Mouse (Mus musculus): Measurements from ENCODE around the gene Dnase2a. TPM values are rescaled to one million over a fixed set of nuclear protein-coding genes. Genes with fewer than 3 reads are reported as not detected.

Dnase2a gene
- polyA plus RNA-seq, 1 experiment from 2014 or later = 17.9 TPM

- no peak for ATAC-seq (ENCODE audit: insufficient number of reproducible peaks, insufficient read depth, low FRiP score, low read depth)
- WGBS = 91% methylated on average over 4 of the region's 4 CpGs
- Histone ChIP-seq H3K4me3 (ENCODE audit: low read depth, low read length) (no peak overlapping the region), H3K9me3 (ENCODE audit: control insufficient read depth, low read depth, low read length) (no peaks in the 10 kb centered on the region), H3K27ac (ENCODE audit: low read length) (no peak overlapping the region), H3K9ac (replicated peaks; ENCODE audit: low read depth, low read length) (no peak overlapping the region), H3K4me1 (ENCODE audit: control insufficient read depth, insufficient read depth, low read length) (no peaks in the 10 kb centered on the region), H3K36me3 (ENCODE audit: control insufficient read depth, insufficient read depth, low read length) (peaks cover 16% of the 10 kb centered on the region), H3K27me3 (ENCODE audit: control insufficient read depth, insufficient read depth, low read length) (no peaks in the 10 kb centered on the region), H3K4me2 (replicated peaks; ENCODE audit: low read depth, low read length) (no peak overlapping the region)
These were observed 23.6 kb upstream of the Dnase2a start for GRCm38 (mm10) chr8:84884728-84885127.

DNA sequence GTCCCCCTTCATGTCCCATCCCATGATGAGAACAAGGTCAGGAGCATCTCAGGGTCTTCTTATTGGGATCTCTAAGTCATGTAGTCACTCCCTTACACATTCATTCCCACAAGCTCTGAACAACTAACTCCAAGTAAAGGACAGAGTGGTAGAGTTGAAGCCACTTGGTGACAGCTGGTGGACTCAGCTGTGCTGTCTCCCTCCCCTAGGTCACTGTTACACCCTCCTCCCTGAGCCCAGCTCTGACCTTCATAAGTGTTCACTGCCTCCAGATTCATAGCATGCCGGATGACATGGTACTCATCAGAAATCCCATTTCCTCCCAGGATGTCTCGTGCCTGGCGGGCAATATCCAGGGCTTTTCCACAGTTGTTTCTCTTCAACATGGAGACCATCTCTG lies 20.1 kb upstream of the Dnase2a start:
- Histone ChIP-seq H3K36me3 (ENCODE audit: control insufficient read depth, insufficient read depth, low read length) (peaks cover 20% of the 10 kb centered on the region), H3K4me1 (ENCODE audit: control insufficient read depth, insufficient read depth, low read length) (no peaks in the 10 kb centered on the region; the same call in 1 of the 2 replicates), H3K27me3 (ENCODE audit: control insufficient read depth, insufficient read depth, low read length) (no peaks in the 10 kb centered on the region), H3K27ac (ENCODE audit: low read length) (no peak overlapping the region), H3K9me3 (ENCODE audit: control insufficient read depth, low read depth, low read length) (no peaks in the 10 kb centered on the region), H3K4me2 (replicated peaks; ENCODE audit: low read depth, low read length) (no peak overlapping the region), H3K9ac (replicated peaks; ENCODE audit: low read depth, low read length) (no peak overlapping the region), H3K4me3 (ENCODE audit: low read depth, low read length) (no peak overlapping the region)
- ATAC-seq (ENCODE audit: insufficient number of reproducible peaks, insufficient read depth, low FRiP score, low read depth) = no peak
- WGBS = 84% methylated on average over 3 of the region's 3 CpGs

- no peaks in the 10 kb centered on the region for H3K9me3 ChIP-seq (ENCODE audit: control insufficient read depth, low read depth, low read length)
- peaks cover 20% of the 10 kb centered on the region for H3K36me3 ChIP-seq (ENCODE audit: control insufficient read depth, insufficient read depth, low read length)
- no peak overlapping the region for H3K9ac ChIP-seq (replicated peaks; ENCODE audit: low read depth, low read length)
- WGBS = 97% methylated on average over 1 of the region's 1 CpGs
- no peak for ATAC-seq (ENCODE audit: insufficient number of reproducible peaks, insufficient read depth, low FRiP score, low read depth)
- H3K4me1 ChIP-seq (ENCODE audit: control insufficient read depth, insufficient read depth, low read length) = peaks cover 1% of the 10 kb centered on the region; the same call in 1 of the 2 replicates
- no peaks in the 10 kb centered on the region for H3K27me3 ChIP-seq (ENCODE audit: control insufficient read depth, insufficient read depth, low read length)
- H3K27ac ChIP-seq (ENCODE audit: low read length) = no peak overlapping the region
- no peak overlapping the region for H3K4me2 ChIP-seq (replicated peaks; ENCODE audit: low read depth, low read length)
- H3K4me3 ChIP-seq (ENCODE audit: low read depth, low read length) = no peak overlapping the region
These were observed 19.2 kb upstream of the Dnase2a start for GRCm38 (mm10) chr8:84889141-84889540.

- Histone ChIP-seq H3K27me3 (ENCODE audit: control insufficient read depth, insufficient read depth, low read length) (no peaks in the 10 kb centered on the region), H3K9ac (replicated peaks; ENCODE audit: low read depth, low read length) (peak overlapping the region; percentile 47), H3K36me3 (ENCODE audit: control insufficient read depth, insufficient read depth, low read length) (peaks cover 7% of the 10 kb centered on the region; the same call in 1 of the 2 replicates), H3K4me1 (ENCODE audit: control insufficient read depth, insufficient read depth, low read length) (peaks cover 6% of the 10 kb centered on the region; the same call in 1 of the 2 replicates), H3K9me3 (ENCODE audit: control insufficient read depth, low read depth, low read length) (no peaks in the 10 kb centered on the region), H3K27ac (ENCODE audit: low read length) (0 out of 2 replicates have a peak overlapping the region, but pooled peaks have one; percentile 2), H3K4me2 (replicated peaks; ENCODE audit: low read depth, low read length) (peak overlapping the region; percentile 76), H3K4me3 (ENCODE audit: low read depth, low read length) (peak overlapping the region; percentile 54)
- 8% methylated on average over 31 of the region's 31 CpGs for WGBS
- 0 out of 2 replicates have a peak, but pooled peaks have one; percentile 38 for ATAC-seq (ENCODE audit: insufficient number of reproducible peaks, insufficient read depth, low FRiP score, low read depth)
These were observed 15.2 kb upstream of the Dnase2a start for GRCm38 (mm10) chr8:84892993-84893708.

DNA sequence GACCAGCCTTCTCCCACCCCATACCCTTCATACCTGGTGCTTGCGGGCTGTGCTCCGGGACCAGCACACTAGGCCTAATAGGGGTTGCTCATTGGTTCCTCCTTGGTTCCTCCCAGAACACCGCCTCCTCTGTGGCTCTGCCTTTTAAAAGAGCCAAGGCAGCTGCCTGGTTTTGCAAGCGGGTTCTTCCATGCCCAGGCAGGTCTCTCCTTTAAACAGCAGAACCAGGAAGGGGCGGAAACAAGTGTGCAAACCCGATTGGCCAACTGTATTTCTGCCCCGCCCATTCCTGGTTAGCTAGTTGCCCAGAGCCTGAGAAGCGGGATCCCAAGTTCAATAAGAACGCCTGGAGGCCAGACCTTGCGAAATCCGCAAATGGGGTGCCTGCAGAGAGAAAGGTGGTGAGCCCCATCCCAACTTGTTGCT lies 14.6 kb upstream of the Dnase2a start, which contains the start of gene Gcdh:
Gene Gcdh, minus strand, starts transcription at position 213 of the 426 bp plus-strand sequence.
- Histone ChIP-seq H3K9me3 (ENCODE audit: control insufficient read depth, low read depth, low read length) (no peaks in the 10 kb centered on the region), H3K4me2 (replicated peaks; ENCODE audit: low read depth, low read length) (peak within 1 kb of the TSS; percentile 76), H3K4me1 (ENCODE audit: control insufficient read depth, insufficient read depth, low read length) (peaks cover 6% of the 10 kb centered on the region; the same call in 1 of the 2 replicates), H3K4me3 (ENCODE audit: low read depth, low read length) (peak within 1 kb of the TSS; percentile 54), H3K9ac (replicated peaks; ENCODE audit: low read depth, low read length) (peak within 1 kb of the TSS; percentile 47), H3K27me3 (ENCODE audit: control insufficient read depth, insufficient read depth, low read length) (no peaks in the 10 kb centered on the region), H3K36me3 (ENCODE audit: control insufficient read depth, insufficient read depth, low read length) (0 out of 2 replicates have a peak, but pooled peaks cover 4% of the 10 kb centered on the region), H3K27ac (ENCODE audit: low read length) (0 out of 2 replicates have a peak within 1 kb of the TSS, but pooled peaks have one; percentile 2)
- WGBS = 1% methylated on average over 11 of the region's 11 CpGs
- peak; percentile 97 for ATAC-seq (ENCODE audit: insufficient number of reproducible peaks, insufficient read depth, low FRiP score, low read depth)

DNA sequence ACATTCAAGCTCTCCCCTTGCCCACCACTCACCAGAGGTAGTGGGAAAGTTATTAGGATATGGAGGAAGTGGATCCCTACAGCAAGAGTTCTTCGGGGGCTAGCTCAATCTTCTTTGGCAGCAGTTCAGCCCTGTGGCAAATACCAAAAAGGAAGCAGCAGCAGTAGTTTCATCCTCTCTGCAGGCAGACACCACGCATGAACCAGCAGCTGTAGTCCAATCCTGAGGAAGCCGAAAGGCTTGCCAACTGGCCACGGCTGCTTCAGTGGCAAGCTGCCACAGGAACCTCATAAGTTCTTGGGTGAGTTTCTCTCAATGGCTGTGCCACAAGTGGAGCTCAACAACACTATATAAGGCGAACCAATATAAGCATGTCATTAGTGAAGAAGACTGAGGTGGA lies 12.4 kb upstream of the Dnase2a start:
- Histone ChIP-seq H3K4me3 (ENCODE audit: low read depth, low read length) (no peak overlapping the region), H3K27ac (ENCODE audit: low read length) (no peak overlapping the region), H3K4me2 (replicated peaks; ENCODE audit: low read depth, low read length) (no peak overlapping the region), H3K27me3 (ENCODE audit: control insufficient read depth, insufficient read depth, low read length) (no peaks in the 10 kb centered on the region), H3K4me1 (ENCODE audit: control insufficient read depth, insufficient read depth, low read length) (peaks cover 6% of the 10 kb centered on the region; the same call in 1 of the 2 replicates), H3K9ac (replicated peaks; ENCODE audit: low read depth, low read length) (no peak overlapping the region), H3K9me3 (ENCODE audit: control insufficient read depth, low read depth, low read length) (no peaks in the 10 kb centered on the region), H3K36me3 (ENCODE audit: control insufficient read depth, insufficient read depth, low read length) (no peaks in the 10 kb centered on the region)
- 84% methylated on average over 5 of the region's 5 CpGs for WGBS
- no peak for ATAC-seq (ENCODE audit: insufficient number of reproducible peaks, insufficient read depth, low FRiP score, low read depth)

GRCm38 (mm10) chr8:84901071-84901470 lies 7.3 kb upstream of the Dnase2a start:
- no peak overlapping the region for H3K4me2 ChIP-seq (replicated peaks; ENCODE audit: low read depth, low read length)
- no peak overlapping the region for H3K9ac ChIP-seq (replicated peaks; ENCODE audit: low read depth, low read length)
- no peak for ATAC-seq (ENCODE audit: insufficient number of reproducible peaks, insufficient read depth, low FRiP score, low read depth)
- H3K4me1 ChIP-seq (ENCODE audit: control insufficient read depth, insufficient read depth, low read length) = no peaks in the 10 kb centered on the region
- no peak overlapping the region for H3K4me3 ChIP-seq (ENCODE audit: low read depth, low read length)
- H3K36me3 ChIP-seq (ENCODE audit: control insufficient read depth, insufficient read depth, low read length) = no peaks in the 10 kb centered on the region
- no peaks in the 10 kb centered on the region for H3K9me3 ChIP-seq (ENCODE audit: control insufficient read depth, low read depth, low read length)
- H3K27ac ChIP-seq (ENCODE audit: low read length) = no peak overlapping the region
- no peaks in the 10 kb centered on the region for H3K27me3 ChIP-seq (ENCODE audit: control insufficient read depth, insufficient read depth, low read length)
- 49% methylated on average over 4 of the region's 4 CpGs for WGBS

GRCm38 (mm10) chr8:84901752-84902151 lies 6.6 kb upstream of the Dnase2a start, which contains the start of gene Klf1:
Gene Klf1, plus strand, starts transcription at chr8:84901928.
- peak within 1 kb of the TSS; percentile 93 for H3K4me2 ChIP-seq (replicated peaks; ENCODE audit: low read depth, low read length)
- peak within 1 kb of the TSS; percentile 63 for H3K4me3 ChIP-seq (ENCODE audit: low read depth, low read length)
- peak within 1 kb of the TSS; percentile 71 for H3K9ac ChIP-seq (replicated peaks; ENCODE audit: low read depth, low read length)
- no peaks in the 10 kb centered on the region for H3K9me3 ChIP-seq (ENCODE audit: control insufficient read depth, low read depth, low read length)
- no peaks in the 10 kb centered on the region for H3K36me3 ChIP-seq (ENCODE audit: control insufficient read depth, insufficient read depth, low read length)
- no peaks in the 10 kb centered on the region for H3K27me3 ChIP-seq (ENCODE audit: control insufficient read depth, insufficient read depth, low read length)
- H3K27ac ChIP-seq (ENCODE audit: low read length) = peak within 1 kb of the TSS; percentile 69; the same call in 1 of the 2 replicates
- WGBS = 70% methylated on average over 3 of the region's 3 CpGs
- no peaks in the 10 kb centered on the region for H3K4me1 ChIP-seq (ENCODE audit: control insufficient read depth, insufficient read depth, low read length)
- no peak for ATAC-seq (ENCODE audit: insufficient number of reproducible peaks, insufficient read depth, low FRiP score, low read depth)

All from stomach, embryonic 14.5 days (tissue).